Mouse (Mus musculus) embryo, embryonic 10 days (tissue): Measurements from ENCODE around the gene Fkbp15.

Experiments used
- DNase-seq: peaks from one replicate; pipeline ENCODE4 v3.0.0-alpha.2; 2015; ENCODE audit warnings: low spot score

The Fkbp15 gene

GRCm38 (mm10) chr4:62318294-62318693 lies 42.1 kb downstream of the Fkbp15 start:
- DNase-seq: no peak

- DNase-seq: no peak
These were observed 43.9 kb downstream of the Fkbp15 start for GRCm38 (mm10) chr4:62316456-62316855.

DNA sequence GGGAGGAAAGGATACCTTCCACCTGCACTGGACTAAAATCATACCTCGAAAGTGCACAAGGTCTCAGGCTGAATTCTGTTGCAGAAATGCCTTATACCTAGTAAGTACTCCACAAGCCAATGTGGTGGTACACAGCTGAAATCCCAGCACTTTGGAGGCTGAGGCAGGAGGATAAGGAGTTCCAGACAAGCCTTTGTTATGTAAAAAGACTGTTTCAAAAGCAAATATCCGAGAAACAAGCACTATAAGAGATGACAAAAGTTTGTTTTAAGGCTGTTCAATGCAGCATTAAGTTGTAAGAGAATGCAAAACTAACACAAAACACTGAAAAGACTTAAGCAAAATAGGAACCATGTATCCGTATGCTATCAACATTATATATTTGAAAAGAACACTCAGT lies 45.8 kb downstream of the Fkbp15 start:
- DNase-seq: no peak

- no peak for DNase-seq
These were observed 46.6 kb downstream of the Fkbp15 start for GRCm38 (mm10) chr4:62313641-62314211.

- DNase-seq: no peak
These were observed 47.5 kb downstream of the Fkbp15 start for GRCm38 (mm10) chr4:62312821-62313220.

DNA sequence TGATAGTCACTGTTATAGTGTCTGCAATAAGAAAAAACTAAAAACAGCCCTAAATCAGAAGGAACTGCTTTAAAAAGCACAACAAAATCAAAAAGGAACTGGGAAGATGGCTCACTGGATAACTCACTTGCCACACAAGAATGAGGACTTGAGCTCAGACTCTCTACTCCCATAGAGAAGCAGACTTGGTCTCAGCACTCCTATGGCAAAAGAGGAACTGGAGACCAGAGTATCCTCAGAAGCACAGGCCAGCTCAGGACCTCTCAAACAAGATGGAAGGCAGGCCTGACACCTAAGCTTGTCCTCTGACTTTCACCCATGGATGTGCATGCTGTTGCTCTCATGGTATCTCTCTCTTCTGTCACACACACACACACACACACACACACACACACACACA lies 51.9 kb downstream of the Fkbp15 start:
- DNase-seq: no peak

- DNase-seq: no peak
These were observed 53.5 kb downstream of the Fkbp15 start for GRCm38 (mm10) chr4:62306840-62307239.

GRCm38 (mm10) chr4:62306301-62306700 lies 54.0 kb downstream of the Fkbp15 start:
- no peak for DNase-seq

DNA sequence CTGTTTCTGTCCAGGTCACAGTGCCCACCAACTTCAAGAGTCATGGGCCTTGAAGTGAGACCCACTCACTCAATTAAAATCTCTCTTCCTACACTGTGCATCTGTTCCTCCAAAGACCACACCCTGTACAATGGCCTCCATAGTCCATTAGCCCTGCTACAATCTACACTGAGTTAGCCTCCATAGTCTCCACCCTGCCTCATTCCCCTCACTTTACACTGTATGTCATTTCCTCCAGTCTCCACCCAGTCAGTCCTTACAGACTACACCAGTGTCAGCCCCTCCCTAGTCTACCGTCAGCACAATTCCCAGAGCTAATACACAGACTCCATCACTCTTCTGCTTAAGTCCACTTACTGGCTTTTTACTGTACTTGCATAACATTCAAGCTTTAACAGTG lies 57.1 kb downstream of the Fkbp15 start:
- DNase-seq: no peak

GRCm38 (mm10) chr4:62302795-62303194 lies 57.6 kb downstream of the Fkbp15 start:
- no peak for DNase-seq

GRCm38 (mm10) chr4:62300001-62300400 lies 60.3 kb downstream of the Fkbp15 start:
- no peak for DNase-seq

DNA sequence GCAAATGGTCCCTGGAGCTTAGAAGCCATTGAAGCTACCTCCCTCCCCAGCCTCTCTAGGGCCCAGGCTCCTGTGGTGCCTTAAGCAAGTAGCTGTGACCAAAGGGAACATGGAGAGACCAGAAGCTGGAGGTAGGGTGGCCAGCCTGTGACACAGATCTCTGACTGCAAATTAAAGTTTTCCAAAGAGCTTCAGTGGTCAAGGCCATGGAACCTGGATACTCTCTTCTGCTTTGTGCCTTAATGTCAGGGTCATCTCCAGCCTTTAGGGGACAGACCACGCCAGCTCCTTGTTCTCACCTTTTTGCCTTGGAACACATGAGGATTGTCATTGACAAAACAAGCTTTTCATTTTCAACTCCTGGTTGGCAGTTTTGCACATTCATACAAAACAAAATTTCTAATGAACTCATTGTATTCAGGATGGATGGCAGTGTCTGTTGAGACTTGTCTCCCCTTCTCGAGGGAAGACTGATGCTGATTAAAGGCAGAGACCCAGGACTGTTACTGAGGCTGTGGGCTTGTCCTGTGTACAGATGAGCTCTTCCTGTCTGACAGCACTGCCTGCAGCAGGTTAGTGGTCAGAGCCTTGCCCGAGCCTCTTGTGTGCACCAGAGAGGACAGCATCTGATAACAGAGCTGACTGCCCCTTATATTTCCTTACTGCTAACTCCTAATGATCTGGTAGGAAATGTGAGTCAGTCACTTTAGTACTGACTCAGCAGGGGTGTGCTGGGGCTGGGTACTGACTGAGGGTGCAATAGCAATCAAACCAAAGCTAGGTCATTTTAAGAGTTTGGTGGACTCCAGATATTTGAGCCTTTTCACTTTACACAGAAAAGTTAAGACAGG lies 62.8 kb downstream of the Fkbp15 start:
- DNase-seq: no peak

DNA sequence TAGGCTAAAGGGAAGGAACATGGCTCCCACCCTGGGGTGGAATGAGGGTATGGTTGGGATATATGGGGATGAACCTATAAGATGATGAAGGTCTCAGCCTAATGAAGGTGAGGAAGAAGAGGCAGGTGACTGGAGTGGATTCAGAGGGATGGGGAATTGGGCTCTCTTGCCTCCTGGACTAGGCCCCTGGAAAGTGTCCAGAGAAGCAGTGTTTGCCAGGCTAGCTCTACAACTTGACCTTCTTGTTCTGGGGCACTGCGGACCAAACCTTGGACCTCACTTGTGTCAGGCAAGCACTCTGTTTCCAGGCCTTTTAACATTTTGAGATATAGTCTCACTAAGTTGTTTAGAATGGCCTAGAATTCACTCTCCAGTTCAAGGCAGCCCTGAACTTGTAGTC lies 65.6 kb downstream of the Fkbp15 start:
- no peak for DNase-seq

DNA sequence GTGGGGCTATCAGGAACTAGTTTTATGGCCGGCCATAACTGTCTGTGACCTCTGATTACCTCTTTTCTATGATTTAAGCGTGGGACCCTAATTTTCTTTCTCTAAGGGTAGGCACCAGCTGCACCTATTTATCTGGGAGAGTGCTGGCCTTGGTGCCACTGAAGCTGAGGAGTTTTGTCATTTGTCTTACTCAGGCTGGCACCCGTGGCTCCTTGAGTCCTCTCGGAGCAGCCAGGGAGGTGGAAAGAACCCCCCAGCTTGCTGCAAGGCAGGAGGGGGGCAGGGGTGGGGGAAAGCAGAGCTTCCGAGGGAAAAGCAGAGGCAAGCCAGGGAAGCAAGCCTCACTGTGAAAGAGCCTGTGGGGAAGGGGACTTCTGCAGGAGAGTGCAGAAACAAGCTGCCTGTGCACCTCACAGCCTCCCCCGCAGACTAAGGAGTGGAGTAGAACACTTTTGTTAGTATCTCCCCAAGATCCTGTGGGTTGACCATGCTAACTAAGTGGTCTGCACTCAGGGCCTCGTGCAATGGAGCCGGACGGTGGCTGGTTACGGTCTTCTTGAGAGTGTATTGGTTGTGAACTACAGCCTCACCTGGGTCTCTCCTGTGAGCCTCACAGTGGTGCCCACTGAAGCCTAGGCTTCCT lies 67.0 kb downstream of the Fkbp15 start:
- peak; percentile 21 for DNase-seq

- peak; percentile 38 for DNase-seq
These were observed 67.7 kb downstream of the Fkbp15 start for GRCm38 (mm10) chr4:62292461-62293180.

DNA sequence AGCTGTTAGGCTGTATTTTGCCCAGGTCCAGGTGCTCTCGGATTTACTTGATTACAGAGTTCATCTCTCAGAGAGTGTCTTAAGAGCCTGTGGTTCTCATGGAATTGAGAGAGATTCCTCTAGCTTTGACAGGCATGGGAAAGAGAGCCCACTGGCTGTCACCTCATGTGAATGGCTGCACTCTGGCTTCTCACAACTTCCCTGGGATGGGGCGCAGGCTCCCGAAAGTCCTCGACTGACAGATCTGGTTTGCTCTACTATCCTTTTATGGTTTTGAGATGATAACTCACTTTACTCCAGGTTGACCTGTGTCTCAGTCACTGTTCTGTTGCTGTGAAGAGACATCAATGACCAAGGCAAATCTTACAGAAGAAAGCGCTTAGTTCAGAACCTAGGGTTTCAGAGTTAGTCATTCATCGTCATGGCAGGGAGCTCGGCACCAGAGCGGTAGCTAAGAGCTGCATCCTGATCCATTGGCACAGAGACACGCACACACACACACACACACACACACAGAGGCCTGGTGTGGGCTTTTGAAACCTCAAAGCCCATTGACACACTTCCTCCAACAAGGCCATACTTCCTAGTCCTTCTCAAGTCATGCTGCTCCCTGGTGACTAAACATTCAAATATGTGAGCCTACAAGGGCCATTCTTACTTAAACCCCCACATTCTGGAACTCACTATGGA lies 69.4 kb downstream of the Fkbp15 start:
- DNase-seq: no peak

- DNase-seq: no peak
These were observed 71.1 kb downstream of the Fkbp15 start for GRCm38 (mm10) chr4:62289226-62289625.

- DNase-seq: peak; percentile 30
These were observed 73.1 kb downstream of the Fkbp15 start for GRCm38 (mm10) chr4:62286992-62287900.

- DNase-seq: peak; percentile 89
These were observed 73.9 kb downstream of the Fkbp15 start for GRCm38 (mm10) chr4:62286257-62286991.

GRCm38 (mm10) chr4:62285576-62285975 lies 74.8 kb downstream of the Fkbp15 start:
- no peak for DNase-seq
